Mouse (Mus musculus) heart, embryonic 12.5 days (tissue): ENCODE results near the gene Msi1. TPM values are rescaled to one million over a fixed set of nuclear protein-coding genes. Genes with fewer than 3 reads are reported as not detected.
A peak's percentile ranks its signal among the peaks of the same experiment; 100 is the strongest.
"Not testable (repeated sequence)": the region's sequence is repeated elsewhere in the genome, so short reads cannot be mapped to it uniquely, and the experiment has no call there.

Experiments used
- ATAC-seq: fragments of 200-750 bp; cut with Nextera tagmentation; 2 replicates; pipeline ENCODE4 v1.8.0; 2017; ENCODE audit warnings: moderate TSS enrichment, moderate library complexity; ENCODE audit not compliant: insufficient number of reproducible peaks, low FRiP score
- H3K27ac ChIP-seq: fragments of 300-500 bp; sonication (generic); 2 replicates; pipeline ENCODE4 v1.5.1; 2016; ENCODE audit warnings: mild to moderate bottlenecking, moderate library complexity; ENCODE audit not compliant: poor library complexity, severe bottlenecking
- H3K27me3 ChIP-seq: fragments of 300-500 bp; sonication (generic); replicated peaks from 2 replicates; pipeline ENCODE4 v1.6.1; 2016; ENCODE audit warnings: mild to moderate bottlenecking, moderate library complexity
- H3K36me3 ChIP-seq: fragments of 300-500 bp; sonication (generic); 2 replicates; pipeline ENCODE4 v1.6.1; 2016; ENCODE audit warnings: mild to moderate bottlenecking, moderate library complexity
- H3K4me1 ChIP-seq: fragments of 300-500 bp; sonication (generic); replicated peaks from 2 replicates; pipeline ENCODE4 v1.6.1; 2016; ENCODE audit warnings: mild to moderate bottlenecking
- H3K4me2 ChIP-seq: fragments of 300-500 bp; sonication (generic); 2 replicates; pipeline ENCODE4 v1.6.1; 2016; ENCODE audit warnings: mild to moderate bottlenecking, moderate library complexity
- H3K4me3 ChIP-seq: fragments of 300-500 bp; sonication (generic); 2 replicates; pipeline ENCODE4 v1.5.1; 2016; ENCODE audit warnings: mild to moderate bottlenecking
- H3K9ac ChIP-seq: fragments of 300-500 bp; sonication (generic); 2 replicates; pipeline ENCODE4 v1.6.1; 2016; ENCODE audit warnings: mild to moderate bottlenecking, moderate library complexity
- H3K9me3 ChIP-seq: fragments of 300-500 bp; sonication (generic); replicated peaks from 2 replicates; pipeline ENCODE4 v1.6.1; 2016; ENCODE audit warnings: mild to moderate bottlenecking, moderate library complexity
- WGBS: fragments of 180-500 bp; shearing (Covaris S2); methylation state at CpG from one replicate; pipeline ENCODE4 v1.1.7; 2016; 5-methylcytosine and 5-hydroxymethylcytosine counted together
- polyA plus RNA-seq: library from polyadenylated mRNA; unstranded; fragments of >200 nt; fragmentation: Nextera tagmentation; extraction: Ambion mirVana; gene quantifications from 2 replicates; pipeline ENCODE4 v1.2.1, GENCODE M21; 2016

Msi1 gene
- polyA plus RNA-seq, 1 experiment from 2014 or later, result 6.7 TPM

- Histone ChIP-seq H3K4me3 (no peak overlapping the region), H3K36me3 (peaks cover 3% of the 10 kb centered on the region; the same call in 1 of the 2 replicates), H3K4me2 (no peak overlapping the region), H3K4me1 (peaks cover 47% of the 10 kb centered on the region), H3K27ac (no peak overlapping the region), H3K27me3 (0 out of 2 replicates have a peak, but pooled peaks cover 8% of the 10 kb centered on the region), H3K9ac (no peak overlapping the region), H3K9me3 (no peaks in the 10 kb centered on the region)
- no peak for ATAC-seq
- 58% methylated on average over 15 of the region's 15 CpGs for WGBS
Observed at GRCm38 (mm10) chr5:115434853-115435754, 5.7 kb downstream of the Msi1 start.

GRCm38 (mm10) chr5:115435755-115436379 lies 6.5 kb downstream of the Msi1 start:
- Histone ChIP-seq H3K4me1 (peaks cover 43% of the 10 kb centered on the region), H3K4me2 (peak overlapping the region; percentile 87), H3K27me3 (0 out of 2 replicates have a peak, but pooled peaks cover 8% of the 10 kb centered on the region), H3K36me3 (peaks cover 3% of the 10 kb centered on the region; the same call in 1 of the 2 replicates), H3K4me3 (peak overlapping the region; percentile 47), H3K9me3 (no peaks in the 10 kb centered on the region), H3K27ac (peak overlapping the region; percentile 50; the same call in 1 of the 2 replicates), H3K9ac (peak overlapping the region; percentile 79)
- ATAC-seq, result no peak; the same call in 1 of the 2 replicates
- 36% methylated on average over 8 of the region's 8 CpGs for WGBS

DNA sequence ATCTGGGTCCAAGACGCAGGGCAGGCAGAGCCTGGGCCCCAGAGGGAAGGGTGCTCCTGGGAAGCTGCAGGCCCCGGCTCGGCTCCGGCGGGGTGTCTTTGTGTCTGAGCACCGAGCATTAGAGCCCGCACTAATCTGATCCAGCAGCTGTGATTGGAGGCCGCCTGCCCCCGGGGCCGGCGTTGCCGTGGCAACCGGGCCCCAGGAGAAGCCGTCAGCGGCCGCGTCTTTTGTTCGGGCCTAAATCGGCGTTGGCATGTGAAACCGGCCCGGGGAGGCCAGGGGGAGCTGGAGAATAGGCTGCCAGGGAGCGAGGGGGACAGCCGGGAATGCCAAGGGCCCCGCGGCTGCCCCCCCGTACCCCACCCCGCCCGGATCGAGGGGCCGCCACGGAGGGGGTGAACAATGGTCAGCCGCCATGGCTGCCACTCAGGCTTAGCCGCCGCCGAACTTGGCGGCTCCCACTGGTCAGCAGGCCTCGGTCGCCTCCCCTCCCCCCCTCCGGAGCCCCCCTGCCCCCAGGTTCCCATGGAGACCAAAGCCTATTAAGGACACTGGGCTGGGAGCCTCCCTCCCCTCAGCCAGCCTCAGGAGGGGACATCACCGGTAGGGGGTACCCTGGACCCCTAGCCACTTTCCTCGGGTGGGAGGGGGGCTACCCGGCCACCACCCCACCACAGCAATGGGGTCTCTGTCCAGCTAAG lies 7.2 kb downstream of the Msi1 start:
- H3K36me3 ChIP-seq, result peaks cover 3% of the 10 kb centered on the region; the same call in 1 of the 2 replicates
- peak overlapping the region; percentile 79 for H3K9ac ChIP-seq
- H3K4me2 ChIP-seq, result peak overlapping the region; percentile 87
- H3K4me3 ChIP-seq, result peak overlapping the region; percentile 47
- peaks cover 36% of the 10 kb centered on the region for H3K4me1 ChIP-seq
- peak overlapping the region; percentile 50; the same call in 1 of the 2 replicates for H3K27ac ChIP-seq
- peak; percentile 68 for ATAC-seq
- 2% methylated on average over 43 of the region's 43 CpGs for WGBS
- H3K27me3 ChIP-seq, result 0 out of 2 replicates have a peak, but pooled peaks cover 8% of the 10 kb centered on the region
- no peaks in the 10 kb centered on the region for H3K9me3 ChIP-seq

GRCm38 (mm10) chr5:115437242-115437944 lies 8.0 kb downstream of the Msi1 start:
- Histone ChIP-seq H3K27me3 (0 out of 2 replicates have a peak, but pooled peaks cover 6% of the 10 kb centered on the region), H3K9ac (no peak overlapping the region), H3K4me2 (no peak overlapping the region), H3K27ac (no peak overlapping the region), H3K9me3 (no peaks in the 10 kb centered on the region), H3K36me3 (peaks cover 3% of the 10 kb centered on the region), H3K4me3 (no peak overlapping the region), H3K4me1 (peaks cover 28% of the 10 kb centered on the region)
- WGBS, result 69% methylated on average over 7 of the region's 7 CpGs
- no peak for ATAC-seq

- Histone ChIP-seq H3K9ac (no peak overlapping the region), H3K27ac (no peak overlapping the region), H3K4me1 (peaks cover 27% of the 10 kb centered on the region), H3K27me3 (0 out of 2 replicates have a peak, but pooled peaks cover under 1% of the 10 kb centered on the region), H3K4me3 (no peak overlapping the region), H3K9me3 (no peaks in the 10 kb centered on the region), H3K4me2 (no peak overlapping the region), H3K36me3 (peaks cover 7% of the 10 kb centered on the region)
- ATAC-seq, result no peak
- 38% methylated on average over 2 of the region's 2 CpGs for WGBS
Observed at GRCm38 (mm10) chr5:115437945-115438315, 8.5 kb downstream of the Msi1 start.

GRCm38 (mm10) chr5:115438667-115439066 lies 9.3 kb downstream of the Msi1 start:
- H3K4me2 ChIP-seq, result no peak overlapping the region
- H3K9me3 ChIP-seq, result no peaks in the 10 kb centered on the region
- WGBS, result 53% methylated on average over 7 of the region's 7 CpGs
- no peak overlapping the region for H3K27ac ChIP-seq
- H3K9ac ChIP-seq, result no peak overlapping the region
- H3K4me3 ChIP-seq, result no peak overlapping the region
- peaks cover 27% of the 10 kb centered on the region for H3K4me1 ChIP-seq
- peaks cover 11% of the 10 kb centered on the region for H3K36me3 ChIP-seq
- H3K27me3 ChIP-seq, result no peaks in the 10 kb centered on the region
- no peak for ATAC-seq

GRCm38 (mm10) chr5:115441205-115441849 lies 11.9 kb downstream of the Msi1 start:
- H3K36me3 ChIP-seq, result peaks cover 27% of the 10 kb centered on the region
- no peaks in the 10 kb centered on the region for H3K27me3 ChIP-seq
- H3K4me3 ChIP-seq, result no peak overlapping the region
- WGBS, result 45% methylated on average over 14 of the region's 14 CpGs
- H3K9me3 ChIP-seq, result no peaks in the 10 kb centered on the region
- H3K4me1 ChIP-seq, result peaks cover 14% of the 10 kb centered on the region
- no peak overlapping the region for H3K9ac ChIP-seq
- H3K27ac ChIP-seq, result no peak overlapping the region
- ATAC-seq, result no peak
- H3K4me2 ChIP-seq, result no peak overlapping the region

DNA sequence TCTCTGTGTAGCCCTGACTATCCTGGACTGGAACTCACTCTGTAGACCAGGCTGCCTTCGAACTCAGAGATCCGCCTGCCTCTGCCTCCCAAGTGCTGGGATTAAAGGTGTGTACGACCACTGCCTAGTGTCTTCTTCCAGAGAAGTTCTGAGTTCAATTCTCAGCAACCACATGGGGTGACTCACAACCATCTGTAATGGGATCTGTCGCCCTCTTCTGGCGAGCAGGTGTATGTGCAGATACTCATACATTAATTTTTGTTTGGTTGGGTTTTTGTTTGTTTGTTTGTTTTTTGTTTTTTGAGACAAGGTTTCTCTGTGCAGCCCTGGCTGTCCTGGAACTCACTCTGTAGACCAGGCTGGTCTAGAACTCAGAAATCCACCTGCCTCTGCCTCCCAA lies 13.3 kb downstream of the Msi1 start:
- H3K4me3 ChIP-seq, H3K9me3 ChIP-seq, H3K4me2 ChIP-seq, H3K4me1 ChIP-seq, H3K9ac ChIP-seq, H3K27me3 ChIP-seq, H3K27ac ChIP-seq, ATAC-seq: not testable (repeated sequence)
- H3K36me3 ChIP-seq, result peaks cover 37% of the 10 kb centered on the region
- 71% methylated on average over 5 of the region's 5 CpGs for WGBS

DNA sequence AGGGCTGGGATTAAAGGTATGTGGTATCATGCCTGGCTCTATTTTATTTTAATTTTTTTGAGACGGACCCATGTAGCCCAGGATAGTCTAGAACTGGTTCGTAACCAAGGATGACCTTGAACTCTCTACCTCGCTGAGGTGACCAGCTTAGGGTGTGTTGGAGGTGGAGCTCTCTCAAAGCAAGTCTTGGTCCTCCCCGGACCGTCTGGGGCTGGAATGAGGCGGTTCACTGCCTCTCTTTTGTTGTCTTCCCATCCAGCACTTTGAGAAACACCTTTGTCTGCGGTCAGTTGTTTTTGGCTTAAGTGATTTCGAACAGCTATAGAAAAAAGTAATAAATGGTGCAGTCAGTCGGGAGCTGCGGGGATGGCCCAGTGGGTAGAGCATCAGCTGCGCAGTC lies 14.7 kb downstream of the Msi1 start:
- no peak overlapping the region for H3K27ac ChIP-seq
- no peak for ATAC-seq
- WGBS, result 88% methylated on average over 11 of the region's 11 CpGs
- no peaks in the 10 kb centered on the region for H3K4me1 ChIP-seq
- H3K36me3 ChIP-seq, result peaks cover 35% of the 10 kb centered on the region
- no peaks in the 10 kb centered on the region for H3K27me3 ChIP-seq
- H3K9me3 ChIP-seq, result no peaks in the 10 kb centered on the region
- H3K4me3 ChIP-seq, result no peak overlapping the region
- H3K4me2 ChIP-seq, result no peak overlapping the region
- no peak overlapping the region for H3K9ac ChIP-seq

DNA sequence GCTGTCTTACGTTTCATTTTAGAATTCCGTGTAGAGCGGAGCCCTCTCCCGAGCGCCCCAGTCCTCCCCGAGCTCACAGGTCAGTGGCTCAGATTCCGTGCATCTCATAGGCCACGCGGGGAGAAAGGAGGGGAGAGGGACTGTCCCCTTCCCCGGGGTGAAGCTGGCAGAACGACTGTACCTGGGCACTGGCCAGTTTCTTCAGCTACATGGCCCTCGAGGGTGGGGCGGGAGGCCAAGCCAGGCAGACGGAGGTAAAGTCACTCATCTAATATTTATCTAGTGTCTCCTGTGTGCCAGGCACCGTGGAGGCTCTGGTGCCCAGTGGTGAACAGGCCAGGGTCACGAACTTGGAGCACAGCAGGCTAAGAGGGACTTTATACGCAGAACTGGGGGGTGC lies 17.7 kb downstream of the Msi1 start:
- Histone ChIP-seq H3K4me3 (no peak overlapping the region), H3K4me1 (peaks cover 17% of the 10 kb centered on the region), H3K27me3 (no peaks in the 10 kb centered on the region), H3K9ac (no peak overlapping the region), H3K4me2 (no peak overlapping the region), H3K36me3 (peaks cover 46% of the 10 kb centered on the region), H3K27ac (no peak overlapping the region), H3K9me3 (no peaks in the 10 kb centered on the region)
- ATAC-seq, result no peak
- WGBS, result 90% methylated on average over 17 of the region's 17 CpGs
